8 mouse cellular contexts compared by ENCODE assay signal in genomic region chr19:55315452-55316108, GRCm38 (mm10). TPM values are rescaled to one million over a fixed set of nuclear protein-coding genes. Genes with fewer than 3 reads are reported as not detected.
DNase-seq lines count a peak whose midpoint lies in the region; ATAC-seq and TF ChIP-seq lines count a peak whose summit lies in the region.

Gene Zdhhc6, minus strand, starts transcription at chr19:55316032.

- peak; percentile 48 for DNase-seq in 3T3-L1 (ENCODE audit: low read depth, low spot score)
- peak; percentile 56 to 66 for DNase-seq in adrenal gland, postnatal 4 days (ENCODE audit: low spot score in 2 of 2)
- DNase-seq in heart, adult 8-10 months (ENCODE audit: low spot score) = peak; percentile 73
- peak; percentile 43 to 81 for DNase-seq in kidney, adult 8-10 months
- peak; percentile 90 for DNase-seq in limb, embryonic 10.5 days (ENCODE audit: low spot score)
- peak; percentile 73 to 84 for DNase-seq in spleen, postnatal 14 days (ENCODE audit: low spot score in 2 of 2)

- peaks cover 29% of the 10 kb centered on the region for H3K36me3 ChIP-seq in limb, embryonic 10.5 days
- peaks cover 15% of the 10 kb centered on the region for H3K36me3 ChIP-seq in midbrain, embryonic 12.5 days

- H3K4me2 ChIP-seq in midbrain, embryonic 12.5 days (replicated peaks) = peak within 1 kb of the TSS; percentile 92

- no peaks in the 10 kb centered on the region for H3K27me3 ChIP-seq in limb, embryonic 10.5 days (ENCODE audit: low read depth, poor library complexity, severe bottlenecking)
- no peaks in the 10 kb centered on the region for H3K27me3 ChIP-seq in midbrain, embryonic 12.5 days

- peak within 1 kb of the TSS; percentile 78 for H3K4me3 ChIP-seq in embryonic fibroblast, embryonic 13.5 days (ENCODE audit: insufficient read depth, low read length)
- peak within 1 kb of the TSS; percentile 78 for H3K4me3 ChIP-seq in limb, embryonic 10.5 days
- peak within 1 kb of the TSS; percentile 83 for H3K4me3 ChIP-seq in midbrain, embryonic 12.5 days

- peak within 1 kb of the TSS; percentile 60 for H3K27ac ChIP-seq in embryonic fibroblast, embryonic 13.5 days (ENCODE audit: insufficient read depth, low read length)
- peak within 1 kb of the TSS; percentile 92 for H3K27ac ChIP-seq in limb, embryonic 10.5 days
- H3K27ac ChIP-seq in midbrain, embryonic 12.5 days (replicated peaks) = peak within 1 kb of the TSS; percentile 84

- H3K9me3 ChIP-seq in limb, embryonic 10.5 days (replicated peaks) = no peaks in the 10 kb centered on the region
- no peaks in the 10 kb centered on the region for H3K9me3 ChIP-seq in midbrain, embryonic 12.5 days

- no peak for TF ChIP-seq CTCF in embryonic fibroblast, embryonic 13.5 days (IDR thresholded peaks at IDR 0.05; ENCODE audit: borderline replicate concordance, insufficient read depth, low read length)

- ATAC-seq in midbrain, embryonic 12.5 days (ENCODE audit: low FRiP score, low read depth) = peak; percentile 78

- TF ChIP-seq POLR2A in embryonic fibroblast, embryonic 13.5 days (IDR thresholded peaks at IDR 0.05; ENCODE audit: low read depth, low read length) = peak; percentile 84

- peaks cover 5% of the 10 kb centered on the region; the same call in 1 of the 2 replicates for H3K4me1 ChIP-seq in embryonic fibroblast, embryonic 13.5 days (ENCODE audit: control insufficient read depth, insufficient read depth, low read length)
- peaks cover 18% of the 10 kb centered on the region for H3K4me1 ChIP-seq in limb, embryonic 10.5 days
- H3K4me1 ChIP-seq in midbrain, embryonic 12.5 days = peaks cover 32% of the 10 kb centered on the region

- under 1% methylated on average over 60 of the region's 60 CpGs for WGBS in limb, embryonic 10.5 days
- WGBS in midbrain, embryonic 12.5 days = under 1% methylated on average over 59 of the region's 60 CpGs

- peak within 1 kb of the TSS; percentile 79 for H3K9ac ChIP-seq in midbrain, embryonic 12.5 days (replicated peaks)

RNA-seq across cellular contexts. Expression of gene Zdhhc6, which starts in this region (rescaled TPM):
- 10 to 100 TPM; 48.5 to 49.9 TPM for total RNA-seq in adrenal gland, postnatal 4 days (2021)
- polyA plus RNA-seq in embryonic fibroblast, embryonic 13.5 days (2011; ENCODE audit: insufficient read length, low read depth, missing spikeins) = 44.4 and 52.8 TPM in 2 replicates
- total RNA-seq in heart, adult 8-10 months (2022) = 10 to 100 TPM; 19.7 to 20.5 (median 20.2) TPM
- polyA plus RNA-seq in limb, embryonic 10.5 days (2016; fragmentation: Nextera tagmentation; extraction: Ambion mirVana) = 113 and 120 TPM in 2 replicates
- polyA plus RNA-seq in midbrain, embryonic 12.5 days (2016; fragmentation: Nextera tagmentation; extraction: Ambion mirVana) = 96.5 and 99.5 TPM in 2 replicates

Comparison
In these comparisons a context has a peak if more than half of its experiments do, and no peak if none do; other contexts are left out.
1. Peak in every context shown above with its lines: DNase-seq, ATAC-seq, H3K4me3 ChIP-seq and H3K27ac ChIP-seq.